Mouse (Mus musculus) cerebellum, adult 2 months (tissue): Measurements from ENCODE around the gene Lrrc42.

Source experiments
- CTCF ChIP-seq: fragments of 200-500 bp; IDR thresholded peaks from 2 replicates; pipeline ENCODE4 v1.5.1; 2011; ENCODE audit warnings: low read depth, mild to moderate bottlenecking, control low read depth, low read length, moderate library complexity, borderline replicate concordance; ENCODE audit not compliant: insufficient read depth
- POLR2A ChIP-seq: fragments of 200-500 bp; IDR thresholded peaks from 2 replicates; pipeline ENCODE4 v1.6.1; 2011; ENCODE audit warnings: low read length, control low read depth, borderline replicate concordance; ENCODE audit not compliant: insufficient read depth

DNA sequence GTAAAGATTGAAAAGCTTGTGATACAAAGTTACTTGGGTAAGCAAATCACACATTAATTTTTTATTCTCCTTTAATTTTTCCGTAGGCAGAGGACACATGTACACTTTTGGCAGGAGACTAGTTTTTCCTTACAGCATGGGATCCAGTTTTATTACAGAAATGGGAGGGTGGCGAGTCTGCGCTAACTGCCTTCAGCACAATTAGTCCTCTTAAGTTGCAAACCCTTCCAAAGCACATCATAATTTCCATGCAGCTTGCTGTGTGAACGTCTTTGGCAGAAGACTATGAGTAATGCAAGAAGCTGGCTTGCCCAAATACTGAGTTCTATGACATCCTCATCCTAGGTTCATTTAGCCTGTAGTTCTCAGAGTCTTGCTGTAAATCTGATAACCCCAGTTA lies 20.4 kb upstream of the Lrrc42 start:
- no peak for TF ChIP-seq CTCF
- no peak for TF ChIP-seq POLR2A
